Mouse (Mus musculus) NIH3T3 (cell line): ENCODE results near the gene Ust.

ENCODE experiments used
- DNase-seq: peaks from one replicate; pipeline ENCODE4 v3.0.0-alpha.2; 2012; ENCODE audit warnings: low read depth

Ust gene

GRCm38 (mm10) chr10:8498951-8499891 is 19.4 kb downstream of the Ust start:
- DNase-seq: peak; percentile 58

DNA sequence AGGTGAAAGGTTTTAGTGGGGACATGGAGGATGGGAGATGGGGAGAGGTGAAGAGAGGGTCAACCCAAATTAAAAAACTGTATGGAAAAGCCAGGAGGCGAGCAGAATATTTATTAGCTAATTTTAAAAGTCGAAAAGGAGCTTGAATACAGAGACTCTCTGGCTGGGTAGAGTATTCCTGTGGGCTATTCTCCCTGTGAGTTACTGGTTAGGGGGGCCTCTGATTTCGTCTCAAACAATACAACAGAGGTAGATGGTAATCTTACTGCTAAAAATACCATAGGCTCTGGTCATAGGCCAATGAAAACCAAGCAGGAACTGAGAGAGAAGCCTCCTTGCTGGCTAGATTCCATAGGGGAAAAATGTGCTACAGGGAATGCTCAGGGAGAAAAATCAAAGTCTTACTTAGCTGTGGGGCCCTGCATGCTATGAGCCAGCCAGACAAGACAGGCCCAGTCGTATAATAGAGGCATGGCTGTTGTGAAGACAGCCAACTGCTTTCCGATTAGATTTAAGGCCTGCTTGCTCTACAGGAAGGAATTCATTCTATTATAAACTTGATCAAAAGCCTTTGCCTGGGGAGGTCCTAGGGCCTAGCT is 23.0 kb downstream of the Ust start:
- peak; percentile 19 for DNase-seq

GRCm38 (mm10) chr10:8491909-8492591 is 26.6 kb downstream of the Ust start:
- no peak for DNase-seq

DNA sequence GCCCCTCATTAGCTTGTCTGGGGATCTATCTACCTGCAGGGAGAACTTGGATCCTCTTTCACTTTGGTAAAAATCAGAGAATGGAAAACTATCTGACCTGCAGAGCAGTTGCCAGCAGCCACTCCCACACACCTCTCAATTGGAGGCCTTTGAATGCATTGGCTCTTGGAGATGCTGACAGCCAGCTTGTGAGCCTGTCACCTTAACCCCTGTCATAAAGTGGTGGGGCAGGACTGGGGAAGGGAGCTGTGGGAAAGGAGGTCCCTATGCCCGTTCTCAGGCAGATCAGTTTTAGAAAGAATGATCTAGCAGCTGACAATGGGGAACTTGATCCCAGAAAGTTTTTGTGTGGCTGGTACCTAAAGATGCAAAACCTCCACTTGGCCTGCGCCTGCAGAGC is 31.2 kb downstream of the Ust start:
- no peak for DNase-seq

DNA sequence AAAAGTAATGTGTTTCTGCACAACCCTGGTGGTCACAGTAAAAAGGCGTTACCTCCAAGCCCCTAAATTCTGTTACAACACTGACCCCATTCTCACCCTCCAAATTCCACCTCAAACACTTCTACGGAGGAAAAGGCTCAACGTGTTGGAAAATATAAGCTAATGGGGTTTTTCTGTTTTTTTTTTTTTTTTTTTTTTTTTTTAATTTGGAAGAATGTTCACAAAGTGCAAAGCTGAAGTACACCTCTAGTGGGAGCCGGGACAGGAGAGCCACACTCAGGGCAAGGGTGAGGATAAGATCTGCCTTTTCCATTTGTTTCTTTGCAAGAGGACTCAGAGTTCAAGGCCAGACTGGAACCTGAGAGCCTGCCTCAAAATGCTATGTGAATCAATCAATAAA is 34.1 kb downstream of the Ust start:
- DNase-seq: no peak

- DNase-seq: no peak
Observed at GRCm38 (mm10) chr10:8482779-8483178, 35.8 kb downstream of the Ust start.

- DNase-seq: no peak
Observed at GRCm38 (mm10) chr10:8479779-8480178, 38.8 kb downstream of the Ust start.

- no peak for DNase-seq
Observed at GRCm38 (mm10) chr10:8477936-8478335, 40.7 kb downstream of the Ust start.

- DNase-seq: no peak
Observed at GRCm38 (mm10) chr10:8471995-8472394, 46.6 kb downstream of the Ust start.

GRCm38 (mm10) chr10:8471012-8471411 is 47.6 kb downstream of the Ust start:
- DNase-seq: peak; percentile 51

GRCm38 (mm10) chr10:8469516-8469915 is 49.1 kb downstream of the Ust start:
- DNase-seq: peak; percentile 70

- DNase-seq: peak; percentile 63
Observed at GRCm38 (mm10) chr10:8468651-8469386, 49.8 kb downstream of the Ust start.

- peak; percentile 82 for DNase-seq
Observed at GRCm38 (mm10) chr10:8465918-8466317, 52.7 kb downstream of the Ust start.

DNA sequence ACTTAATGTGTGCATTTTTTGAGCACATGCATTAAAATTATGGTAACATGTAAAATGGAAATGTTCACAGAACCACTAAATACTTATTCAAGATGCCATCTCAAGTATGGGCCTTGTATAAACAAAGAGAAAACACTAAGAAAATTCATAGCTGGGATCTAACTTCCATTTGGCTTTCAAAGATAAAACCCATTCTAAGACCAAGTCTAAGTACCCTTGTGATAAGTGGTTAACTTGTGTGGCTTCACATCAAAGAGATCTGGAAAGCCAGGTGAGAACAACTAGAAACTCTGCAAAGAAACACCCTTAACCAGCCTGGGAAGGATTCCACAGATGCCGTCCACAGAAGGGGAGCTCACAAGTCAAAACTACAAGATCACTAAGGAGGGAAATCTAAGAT is 53.4 kb downstream of the Ust start:
- DNase-seq: no peak

GRCm38 (mm10) chr10:8461372-8461771 is 57.3 kb downstream of the Ust start:
- no peak for DNase-seq

- DNase-seq: no peak
Observed at GRCm38 (mm10) chr10:8454711-8455110, 63.9 kb downstream of the Ust start.

- no peak for DNase-seq
Observed at GRCm38 (mm10) chr10:8447681-8448080, 70.9 kb downstream of the Ust start.

DNA sequence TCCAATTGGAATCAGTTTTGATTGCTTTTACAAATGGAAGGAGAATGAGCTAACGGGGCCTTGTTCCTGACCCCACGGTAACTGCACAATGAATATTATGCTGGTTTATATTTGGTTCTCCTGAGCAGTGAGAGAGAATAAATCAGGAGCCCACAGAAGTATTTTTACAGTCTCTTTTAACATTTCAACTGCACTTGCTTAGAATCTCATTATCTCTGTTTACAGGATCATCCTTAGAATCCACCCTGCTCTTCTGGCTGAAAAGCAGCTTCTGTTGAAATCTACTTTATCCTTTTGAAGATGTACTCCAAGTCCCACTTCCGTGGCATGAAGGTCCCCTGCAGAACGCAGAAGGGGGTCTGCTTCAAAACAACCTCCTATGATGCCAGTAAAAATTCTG is 71.7 kb downstream of the Ust start:
- DNase-seq: no peak

- no peak for DNase-seq
Observed at GRCm38 (mm10) chr10:8444052-8444451, 74.6 kb downstream of the Ust start.

DNA sequence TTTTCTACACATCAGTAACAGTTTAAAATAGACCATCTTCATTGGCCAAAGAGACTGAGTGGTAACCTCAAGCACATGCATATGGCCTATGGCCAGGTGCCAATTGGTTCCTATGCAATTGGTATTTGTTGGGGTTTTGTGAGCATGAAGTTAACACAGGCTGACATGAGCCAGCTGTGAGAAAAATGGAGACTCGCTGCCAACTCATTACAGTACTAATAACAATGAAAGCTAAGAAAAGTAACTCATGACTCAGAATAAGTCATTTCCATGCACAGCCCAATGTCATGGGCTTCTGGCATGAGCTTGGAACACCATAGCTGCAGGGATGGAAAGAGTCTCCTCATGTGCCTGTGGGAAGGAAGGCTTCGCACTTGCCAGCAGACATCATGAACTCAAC is 86.8 kb downstream of the Ust start:
- DNase-seq: peak; percentile 99

DNA sequence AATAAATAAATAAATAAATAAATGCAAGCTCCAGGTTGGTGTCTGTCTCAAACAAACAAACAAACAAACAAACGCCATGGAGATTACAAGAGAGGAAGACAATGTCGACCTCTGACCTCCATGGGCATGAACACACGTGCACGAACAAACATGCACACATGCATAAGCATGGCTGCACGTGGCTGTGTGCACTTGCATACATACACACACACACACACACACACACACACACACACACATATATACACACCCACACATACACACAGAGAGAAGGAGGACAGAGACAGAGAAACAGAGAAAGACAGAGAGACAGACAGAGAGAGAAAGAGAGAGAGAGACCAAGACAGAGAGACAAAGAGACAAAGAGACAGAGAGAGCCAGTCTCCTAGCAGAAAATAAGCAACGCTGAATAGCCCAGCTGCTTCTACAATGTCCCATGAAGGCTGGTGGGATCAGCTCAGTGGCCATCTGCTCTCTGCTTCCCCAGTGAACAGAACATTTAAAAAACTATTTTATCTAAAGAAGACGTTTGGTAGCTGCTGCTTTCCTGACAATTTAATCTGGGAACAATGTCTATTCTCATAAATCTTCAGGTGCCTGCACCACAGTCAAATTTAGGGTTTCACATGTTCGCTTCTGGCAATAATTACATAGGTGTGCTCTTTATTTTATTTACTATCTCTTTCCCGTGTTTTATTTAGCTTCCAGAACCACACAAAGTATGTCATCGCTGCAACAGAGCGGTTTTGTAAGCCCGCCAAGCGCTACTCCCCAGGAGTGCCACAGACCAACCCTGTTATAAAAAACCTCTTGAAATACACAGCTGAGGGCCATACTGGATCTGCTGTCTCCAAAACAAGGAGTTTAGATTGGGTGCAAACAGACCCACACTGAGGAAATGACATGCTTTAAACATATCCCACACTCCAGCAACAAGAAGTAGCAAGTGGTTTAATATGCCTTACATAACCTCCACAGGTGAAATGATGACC is 89.5 kb downstream of the Ust start:
- DNase-seq: no peak
